Mouse (Mus musculus): ENCODE data around the gene Ablim1.

- TF ChIP-seq CTCF (IDR thresholded peaks at IDR 0.05; ENCODE audit: control insufficient read depth, insufficient read depth, insufficient read length) (no peak), MAX (IDR thresholded peaks at IDR 0.05) (no peak), MYOG (IDR thresholded peaks at IDR 0.05; ENCODE audit: control insufficient read depth, extremely low read depth, insufficient read length) (no peak), USF1 (IDR thresholded peaks at IDR 0.05; ENCODE audit: low read depth) (no peak), MYOD1 (IDR thresholded peaks at IDR 0.05; ENCODE audit: control insufficient read depth, insufficient read length, low read depth) (no peak)
Observed at GRCm38 (mm10) chr19:57122261-57122660, 192.5 kb downstream of the Ablim1 start.

Data from C2C12 (cell line).